ENCODE assay signal across 20 mouse cellular contexts in genomic region chr19:32574846-32575245, GRCm38 (mm10). TPM values are rescaled to one million over a fixed set of nuclear protein-coding genes. Genes with fewer than 3 reads are reported as not detected.
A peak's percentile ranks its signal among the peaks of the same experiment; 100 is the strongest.
DNase-seq lines count a peak whose midpoint lies in the region; ATAC-seq and TF ChIP-seq lines count a peak whose summit lies in the region.
"Had no signal": no experiment of that assay in that cellular context is flagged by ENCODE, and none has a peak within 500 bp of the region (broad histone marks: within the 10 kb centered on the region; RNA-seq: fewer than 3 reads in every experiment).

No protein-coding gene starts in this region.

- H3K4me1 ChIP-seq in liver, postnatal 0 days (ENCODE audit: insufficient read depth): peaks cover 18% of the 10 kb centered on the region
- H3K4me1 ChIP-seq: forebrain, embryonic 15.5 days had no signal

- no peak for ATAC-seq in liver, postnatal 0 days
- ATAC-seq: forebrain, embryonic 15.5 days; hindbrain, postnatal 0 days had no signal

- H3K4me3 ChIP-seq in liver, postnatal 0 days (ENCODE audit: low read depth, low read length): no peak overlapping the region
- H3K4me3 ChIP-seq: embryonic facial prominence, embryonic 12.5 days; forebrain, embryonic 15.5 days; heart, embryonic 15.5 days; hindbrain, embryonic 13.5 days had no signal

- no peak overlapping the region for H3K9ac ChIP-seq in liver, postnatal 0 days (replicated peaks)
- H3K9ac ChIP-seq: embryonic facial prominence, embryonic 12.5 days; forebrain, embryonic 15.5 days; heart, embryonic 15.5 days; hindbrain, embryonic 13.5 days had no signal

- H3K27me3 ChIP-seq in liver, postnatal 0 days (ENCODE audit: insufficient read depth, low read length): no peaks in the 10 kb centered on the region
- H3K27me3 ChIP-seq: embryonic facial prominence, embryonic 12.5 days; forebrain, embryonic 15.5 days; heart, embryonic 15.5 days; hindbrain, embryonic 13.5 days had no signal

- peak; percentile 8 to 46 for DNase-seq in CD8-positive naive resting alpha-beta T cell, adult 2 months (ENCODE audit: low read depth in 2 of 2, low spot score in 2 of 2)
- peak; percentile 62 for DNase-seq in naive thymus-derived CD4-positive, alpha-beta T cell, adult 2 months (ENCODE audit: low read depth)
- peak; percentile 64 for DNase-seq in thymus, postnatal 14 days
- DNase-seq in liver, postnatal 0 days: no peak
- DNase-seq in retina, embryonic 14.5 days (ENCODE audit: low spot score): no peak
- DNase-seq in right cerebral cortex, adult 2 months (ENCODE audit: low spot score in 2 of 2): no peak
- DNase-seq: adrenal gland, postnatal 14 days; cerebellum, adult 11-12 months; cerebellum, adult 9-10 months; cerebellum, postnatal 25 days; gastrocnemius, postnatal 36 days; heart, adult 18-20 months; heart, postnatal 14 days had no signal

- 79% methylated on average over 3 of the region's 3 CpGs for WGBS in liver, postnatal 0 days (ENCODE audit: insufficient replicate concordance)

- no peak overlapping the region for H3K4me2 ChIP-seq in liver, postnatal 0 days (ENCODE audit: low read depth, low read length)
- H3K4me2 ChIP-seq: embryonic facial prominence, embryonic 12.5 days; forebrain, embryonic 15.5 days; heart, embryonic 11.5 days; heart, embryonic 15.5 days; hindbrain, embryonic 13.5 days had no signal

- no peak for TF ChIP-seq CTCF in liver, postnatal 0 days (IDR thresholded peaks at IDR 0.05; ENCODE audit: low read depth)

- H3K9me3 ChIP-seq in liver, postnatal 0 days (ENCODE audit: low read length): no peaks in the 10 kb centered on the region
- H3K9me3 ChIP-seq: embryonic facial prominence, embryonic 12.5 days; forebrain, embryonic 15.5 days; G1E; heart, embryonic 15.5 days; hindbrain, embryonic 13.5 days had no signal

- H3K27ac ChIP-seq in liver, postnatal 0 days (ENCODE audit: low read depth): no peak overlapping the region
- H3K27ac ChIP-seq: embryonic facial prominence, embryonic 12.5 days; forebrain, embryonic 15.5 days; heart, embryonic 15.5 days; hindbrain, embryonic 13.5 days; hindbrain, postnatal 0 days had no signal

- no peaks in the 10 kb centered on the region for H3K36me3 ChIP-seq in liver, postnatal 0 days (replicated peaks; ENCODE audit: insufficient read depth, low read length)
- H3K36me3 ChIP-seq: embryonic facial prominence, embryonic 12.5 days; forebrain, embryonic 15.5 days; G1E; heart, embryonic 15.5 days; hindbrain, embryonic 13.5 days had no signal

- TF ChIP-seq EP300 in liver, postnatal 0 days (IDR thresholded peaks at IDR 0.05; ENCODE audit: low read depth): no peak

RNA-seq across cellular contexts. Expression of gene Papss2, which starts 20.7 kb away (rescaled TPM):
- polyA plus RNA-seq in liver, postnatal 0 days (2015; fragmentation: Nextera tagmentation; extraction: Ambion mirVana): 29.6 and 35.5 TPM in 2 replicates

Comparison
In these comparisons a context has a peak if more than half of its experiments do, and no peak if none do; other contexts are left out.
1. DNase-seq: peak in CD8-positive naive resting alpha-beta T cell, adult 2 months (2 of 2), naive thymus-derived CD4-positive, alpha-beta T cell, adult 2 months (single experiment) and thymus, postnatal 14 days (single experiment); none in liver, postnatal 0 days (single experiment), retina, embryonic 14.5 days (single experiment) and right cerebral cortex, adult 2 months (0 of 2).